Comparison of ENCODE assay signal across 35 mouse cellular contexts in genomic region chr3:142219910-142220309, GRCm38 (mm10). TPM values are rescaled to one million over a fixed set of nuclear protein-coding genes. Genes with fewer than 3 reads are reported as not detected.
"Had no signal": no experiment of that assay in that cellular context is flagged by ENCODE, and none has a peak within 500 bp of the region (broad histone marks: within the 10 kb centered on the region; RNA-seq: fewer than 3 reads in every experiment).

No protein-coding gene starts in this region.

- H3K9ac ChIP-seq: heart, embryonic 12.5 days; heart, embryonic 13.5 days; heart, embryonic 15.5 days; hindbrain, embryonic 12.5 days; hindbrain, embryonic 13.5 days; hindbrain, embryonic 14.5 days; hindbrain, embryonic 15.5 days; intestine, embryonic 15.5 days; kidney, embryonic 15.5 days had no signal

- H3K9me3 ChIP-seq: heart, embryonic 10.5 days; heart, embryonic 12.5 days; heart, embryonic 13.5 days; heart, embryonic 15.5 days; hindbrain, embryonic 10.5 days; hindbrain, embryonic 12.5 days; hindbrain, embryonic 13.5 days; hindbrain, embryonic 15.5 days; intestine, embryonic 15.5 days; kidney, embryonic 15.5 days had no signal

- DNase-seq: heart, adult 2 months; heart, postnatal 10 days; heart, postnatal 14 days; heart, postnatal 36 days; kidney, adult 11 months; kidney, adult 18-20 months; kidney, adult 2 months; kidney, adult 8-10 months; kidney, adult 9 months; kidney, postnatal 10 days; kidney, postnatal 14 days; kidney, postnatal 25 days; kidney, postnatal 36 days; kidney, postnatal 4 days; layer of hippocampus, adult 9-11 months; layer of hippocampus, postnatal 36 days had no signal

- H3K27ac ChIP-seq: heart, adult 2 months; heart, embryonic 10.5 days; heart, embryonic 13.5 days; heart, embryonic 15.5 days; hindbrain, embryonic 10.5 days; hindbrain, embryonic 12.5 days; hindbrain, embryonic 13.5 days; hindbrain, embryonic 14.5 days; hindbrain, embryonic 15.5 days; hindbrain, postnatal 0 days; intestine, embryonic 15.5 days; kidney, embryonic 15.5 days; kidney, postnatal 0 days; layer of hippocampus, adult 2 months; left cerebral cortex, adult 2 months had no signal

- H3K27me3 ChIP-seq: heart, embryonic 12.5 days; heart, embryonic 13.5 days; heart, embryonic 15.5 days; hindbrain, embryonic 12.5 days; hindbrain, embryonic 13.5 days; hindbrain, embryonic 15.5 days; intestine, embryonic 15.5 days; kidney, embryonic 15.5 days had no signal

- H3K4me1 ChIP-seq: heart, embryonic 10.5 days; heart, embryonic 12.5 days; heart, embryonic 13.5 days; heart, embryonic 15.5 days; hindbrain, embryonic 10.5 days; hindbrain, embryonic 12.5 days; hindbrain, embryonic 13.5 days; hindbrain, embryonic 15.5 days; intestine, embryonic 15.5 days had no signal

- H3K4me3 ChIP-seq: heart, adult 2 months; heart, embryonic 10.5 days; heart, embryonic 12.5 days; heart, embryonic 13.5 days; heart, embryonic 15.5 days; hindbrain, embryonic 10.5 days; hindbrain, embryonic 12.5 days; hindbrain, embryonic 13.5 days; hindbrain, embryonic 15.5 days; intestine, embryonic 15.5 days; kidney, embryonic 15.5 days; layer of hippocampus, adult 2 months; left cerebral cortex, adult 2 months had no signal

- H3K36me3 ChIP-seq: heart, embryonic 10.5 days; heart, embryonic 12.5 days; heart, embryonic 13.5 days; heart, embryonic 15.5 days; hindbrain, embryonic 10.5 days; hindbrain, embryonic 12.5 days; hindbrain, embryonic 13.5 days; hindbrain, embryonic 15.5 days; intestine, embryonic 15.5 days; kidney, embryonic 15.5 days had no signal

- H3K4me2 ChIP-seq: heart, embryonic 11.5 days; heart, embryonic 12.5 days; heart, embryonic 13.5 days; heart, embryonic 15.5 days; hindbrain, embryonic 12.5 days; hindbrain, embryonic 13.5 days; hindbrain, embryonic 14.5 days; hindbrain, embryonic 15.5 days; intestine, embryonic 15.5 days; kidney, embryonic 15.5 days had no signal

- ATAC-seq: hindbrain, embryonic 16.5 days; hindbrain, postnatal 0 days; inflammation-experienced regulatory T-cells, adult 6 months; intestine, embryonic 15.5 days had no signal

RNA-seq across cellular contexts. Expression of gene Bmpr1b, which starts 50.7 kb away (rescaled TPM):
- total RNA-seq: hematopoietic stem cell, adult 5-6 weeks had no signal
- polyA plus RNA-seq: inflammation-experienced regulatory T-cells, adult 6 months had no signal
